Mouse (Mus musculus): ENCODE results near the gene Igfbp4. TPM values are rescaled to one million over a fixed set of nuclear protein-coding genes. Genes with fewer than 3 reads are reported as not detected.
A peak's percentile ranks its signal among the peaks of the same experiment; 100 is the strongest.

Igfbp4 gene
- polyA plus RNA-seq, 1 experiment from 2014 or later: 966 TPM

GRCm38 (mm10) chr11:99065353-99065752 lies 24.3 kb downstream of the Igfbp4 start:
- no peak for ATAC-seq (ENCODE audit: low read depth)
- 0 out of 2 replicates have a peak overlapping the region, but pooled peaks have one; percentile 30 for H3K27ac ChIP-seq (replicated peaks; ENCODE audit: low read depth, low read length)
- no peaks in the 10 kb centered on the region for H3K9me3 ChIP-seq (ENCODE audit: control insufficient read depth, low read length)
- no peak overlapping the region for H3K9ac ChIP-seq (ENCODE audit: low read depth, low read length)
- no peak overlapping the region for H3K4me3 ChIP-seq (ENCODE audit: low read depth, low read length)
- DNase-seq (ENCODE audit: low spot score): no peak
- WGBS: 88% methylated on average over 3 of the region's 3 CpGs
- H3K4me1 ChIP-seq (ENCODE audit: control insufficient read depth, insufficient read depth, low read length): peaks cover 14% of the 10 kb centered on the region
- no peak overlapping the region for H3K4me2 ChIP-seq (ENCODE audit: low read depth, low read length)
- no peaks in the 10 kb centered on the region for H3K36me3 ChIP-seq (ENCODE audit: control insufficient read depth, insufficient read depth, low read length)
- no peaks in the 10 kb centered on the region for H3K27me3 ChIP-seq (replicated peaks; ENCODE audit: control insufficient read depth, insufficient read depth, low read length)

- Histone ChIP-seq H3K9ac (ENCODE audit: low read depth, low read length) (no peak overlapping the region), H3K4me3 (ENCODE audit: low read depth, low read length) (no peak overlapping the region), H3K4me1 (ENCODE audit: control insufficient read depth, insufficient read depth, low read length) (peaks cover 9% of the 10 kb centered on the region), H3K4me2 (ENCODE audit: low read depth, low read length) (no peak overlapping the region), H3K9me3 (ENCODE audit: control insufficient read depth, low read length) (no peaks in the 10 kb centered on the region), H3K27me3 (replicated peaks; ENCODE audit: control insufficient read depth, insufficient read depth, low read length) (no peaks in the 10 kb centered on the region), H3K36me3 (ENCODE audit: control insufficient read depth, insufficient read depth, low read length) (no peaks in the 10 kb centered on the region), H3K27ac (replicated peaks; ENCODE audit: low read depth, low read length) (peak overlapping the region; percentile 30; the same call in 1 of the 2 replicates)
- peak; percentile 94 for DNase-seq (ENCODE audit: low spot score)
- 22% methylated on average over 2 of the region's 2 CpGs for WGBS
- ATAC-seq (ENCODE audit: low read depth): peak; percentile 37; the same call in 1 of the 2 replicates
These were observed 24.9 kb downstream of the Igfbp4 start for GRCm38 (mm10) chr11:99065979-99066378.

- no peaks in the 10 kb centered on the region for H3K36me3 ChIP-seq (ENCODE audit: control insufficient read depth, insufficient read depth, low read length)
- no peak overlapping the region for H3K27ac ChIP-seq (replicated peaks; ENCODE audit: low read depth, low read length)
- ATAC-seq (ENCODE audit: low read depth): no peak
- H3K27me3 ChIP-seq (replicated peaks; ENCODE audit: control insufficient read depth, insufficient read depth, low read length): no peaks in the 10 kb centered on the region
- H3K4me1 ChIP-seq (ENCODE audit: control insufficient read depth, insufficient read depth, low read length): peaks cover 23% of the 10 kb centered on the region
- 81% methylated on average over 8 of the region's 8 CpGs for WGBS
- H3K4me3 ChIP-seq (ENCODE audit: low read depth, low read length): no peak overlapping the region
- no peak for DNase-seq (ENCODE audit: low spot score)
- H3K9me3 ChIP-seq (ENCODE audit: control insufficient read depth, low read length): no peaks in the 10 kb centered on the region
- H3K4me2 ChIP-seq (ENCODE audit: low read depth, low read length): no peak overlapping the region
- no peak overlapping the region for H3K9ac ChIP-seq (ENCODE audit: low read depth, low read length)
These were observed 26.5 kb downstream of the Igfbp4 start for GRCm38 (mm10) chr11:99067591-99067990.

- 86% methylated on average over 5 of the region's 5 CpGs for WGBS
- no peak for ATAC-seq (ENCODE audit: low read depth)
These were observed 27.4 kb downstream of the Igfbp4 start for GRCm38 (mm10) chr11:99068455-99068854.

GRCm38 (mm10) chr11:99071866-99072265 lies 30.8 kb downstream of the Igfbp4 start:
- H3K4me1 ChIP-seq (ENCODE audit: control insufficient read depth, insufficient read depth, low read length): peaks cover 25% of the 10 kb centered on the region
- WGBS: 2% methylated on average over 5 of the region's 6 CpGs
- peak; percentile 91 for ATAC-seq (ENCODE audit: low read depth)
- peak overlapping the region; percentile 74 for H3K27ac ChIP-seq (replicated peaks; ENCODE audit: low read depth, low read length)
- 0 out of 2 replicates have a peak overlapping the region, but pooled peaks have one; percentile 45 for H3K9ac ChIP-seq (ENCODE audit: low read depth, low read length)
- H3K9me3 ChIP-seq (ENCODE audit: control insufficient read depth, low read length): no peaks in the 10 kb centered on the region
- H3K27me3 ChIP-seq (replicated peaks; ENCODE audit: control insufficient read depth, insufficient read depth, low read length): no peaks in the 10 kb centered on the region
- no peak overlapping the region for H3K4me3 ChIP-seq (ENCODE audit: low read depth, low read length)
- H3K4me2 ChIP-seq (ENCODE audit: low read depth, low read length): peak overlapping the region; percentile 11; the same call in 1 of the 2 replicates
- no peaks in the 10 kb centered on the region for H3K36me3 ChIP-seq (ENCODE audit: control insufficient read depth, insufficient read depth, low read length)
- peak; percentile 91 for DNase-seq (ENCODE audit: low spot score)

More at GRCm38 (mm10) chr11:99068455-99068854, 27.4 kb downstream of the Igfbp4 start:
- Histone ChIP-seq H3K27ac (replicated peaks; ENCODE audit: low read depth, low read length) (no peak overlapping the region), H3K36me3 (ENCODE audit: control insufficient read depth, insufficient read depth, low read length) (no peaks in the 10 kb centered on the region), H3K4me1 (ENCODE audit: control insufficient read depth, insufficient read depth, low read length) (peaks cover 23% of the 10 kb centered on the region), H3K9ac (ENCODE audit: low read depth, low read length) (no peak overlapping the region), H3K4me2 (ENCODE audit: low read depth, low read length) (no peak overlapping the region), H3K9me3 (ENCODE audit: control insufficient read depth, low read length) (no peaks in the 10 kb centered on the region), H3K27me3 (replicated peaks; ENCODE audit: control insufficient read depth, insufficient read depth, low read length) (no peaks in the 10 kb centered on the region), H3K4me3 (ENCODE audit: low read depth, low read length) (no peak overlapping the region)
- DNase-seq (ENCODE audit: low spot score): no peak

- no peaks in the 10 kb centered on the region for H3K36me3 ChIP-seq (ENCODE audit: control insufficient read depth, insufficient read depth, low read length)
- 0 out of 2 replicates have a peak overlapping the region, but pooled peaks have one; percentile 36 for H3K27ac ChIP-seq (replicated peaks; ENCODE audit: low read depth, low read length)
- no peak overlapping the region for H3K4me2 ChIP-seq (ENCODE audit: low read depth, low read length)
- peaks cover 34% of the 10 kb centered on the region for H3K4me1 ChIP-seq (ENCODE audit: control insufficient read depth, insufficient read depth, low read length)
- 61% methylated on average over 5 of the region's 5 CpGs for WGBS
- H3K9me3 ChIP-seq (ENCODE audit: control insufficient read depth, low read length): no peaks in the 10 kb centered on the region
- no peak overlapping the region for H3K9ac ChIP-seq (ENCODE audit: low read depth, low read length)
- H3K4me3 ChIP-seq (ENCODE audit: low read depth, low read length): no peak overlapping the region
- DNase-seq (ENCODE audit: low spot score): no peak
- H3K27me3 ChIP-seq (replicated peaks; ENCODE audit: control insufficient read depth, insufficient read depth, low read length): no peaks in the 10 kb centered on the region
- no peak for ATAC-seq (ENCODE audit: low read depth)
These were observed 32.7 kb downstream of the Igfbp4 start for GRCm38 (mm10) chr11:99073781-99074180.

- H3K27me3 ChIP-seq (replicated peaks; ENCODE audit: control insufficient read depth, insufficient read depth, low read length): no peaks in the 10 kb centered on the region
- no peaks in the 10 kb centered on the region for H3K36me3 ChIP-seq (ENCODE audit: control insufficient read depth, insufficient read depth, low read length)
- H3K4me3 ChIP-seq (ENCODE audit: low read depth, low read length): no peak overlapping the region
- DNase-seq (ENCODE audit: low spot score): peak; percentile 60
- H3K9ac ChIP-seq (ENCODE audit: low read depth, low read length): no peak overlapping the region
- WGBS: 51% methylated on average over 5 of the region's 5 CpGs
- no peak for ATAC-seq (ENCODE audit: low read depth)
- H3K27ac ChIP-seq (replicated peaks; ENCODE audit: low read depth, low read length): peak overlapping the region; percentile 1; the same call in 1 of the 2 replicates
- no peaks in the 10 kb centered on the region for H3K9me3 ChIP-seq (ENCODE audit: control insufficient read depth, low read length)
- H3K4me1 ChIP-seq (ENCODE audit: control insufficient read depth, insufficient read depth, low read length): peaks cover 33% of the 10 kb centered on the region
- no peak overlapping the region for H3K4me2 ChIP-seq (ENCODE audit: low read depth, low read length)
These were observed 35.8 kb downstream of the Igfbp4 start for GRCm38 (mm10) chr11:99076744-99077319.

- Histone ChIP-seq H3K9me3 (ENCODE audit: control insufficient read depth, low read length) (no peaks in the 10 kb centered on the region), H3K9ac (ENCODE audit: low read depth, low read length) (no peak overlapping the region), H3K27ac (replicated peaks; ENCODE audit: low read depth, low read length) (peak overlapping the region; percentile 66), H3K27me3 (replicated peaks; ENCODE audit: control insufficient read depth, insufficient read depth, low read length) (no peaks in the 10 kb centered on the region), H3K4me1 (ENCODE audit: control insufficient read depth, insufficient read depth, low read length) (peaks cover 36% of the 10 kb centered on the region), H3K4me2 (ENCODE audit: low read depth, low read length) (no peak overlapping the region), H3K36me3 (ENCODE audit: control insufficient read depth, insufficient read depth, low read length) (no peaks in the 10 kb centered on the region), H3K4me3 (ENCODE audit: low read depth, low read length) (no peak overlapping the region)
- DNase-seq (ENCODE audit: low spot score) (peak; percentile 64), ATAC-seq (ENCODE audit: low read depth) (no peak)
- 58% methylated on average over 8 of the region's 8 CpGs for WGBS
These were observed 36.8 kb downstream of the Igfbp4 start for GRCm38 (mm10) chr11:99077869-99078268.
